Mouse (Mus musculus) liver, embryonic 16.5 days (tissue): ENCODE measurements around the gene Cyb5b. TPM values are rescaled to one million over a fixed set of nuclear protein-coding genes. Genes with fewer than 3 reads are reported as not detected.

Experiments
- ATAC-seq: fragments of 200-750 bp; cut with Nextera tagmentation; 2 replicates; pipeline ENCODE4 v1.8.0; 2017; ENCODE audit warnings: low read depth, mild to moderate bottlenecking, moderate number of reproducible peaks, moderate library complexity
- H3K27ac ChIP-seq: fragments of 300-500 bp; sonication (generic); 2 replicates; pipeline ENCODE4 v1.5.1; 2014; ENCODE audit warnings: mild to moderate bottlenecking, low read length
- H3K27me3 ChIP-seq: fragments of 300-500 bp; sonication (generic); 2 replicates; pipeline ENCODE4 v1.6.1; 2014; ENCODE audit warnings: low read depth, low read length, mixed read lengths; ENCODE audit not compliant: control insufficient read depth, insufficient read depth
- H3K36me3 ChIP-seq: fragments of 300-500 bp; sonication (generic); 2 replicates; pipeline ENCODE4 v1.6.1; 2014; ENCODE audit warnings: mild to moderate bottlenecking; ENCODE audit not compliant: control insufficient read depth, insufficient read depth
- H3K4me1 ChIP-seq: fragments of 300-500 bp; sonication (generic); 2 replicates; pipeline ENCODE4 v1.6.1; 2014; ENCODE audit warnings: low read depth, low read length, mixed read lengths; ENCODE audit not compliant: control insufficient read depth
- H3K4me2 ChIP-seq: fragments of 300-500 bp; sonication (generic); 2 replicates; pipeline ENCODE4 v1.6.1; 2014; ENCODE audit warnings: low read depth, low read length, mixed read lengths
- H3K4me3 ChIP-seq: fragments of 300-500 bp; sonication (generic); 2 replicates; pipeline ENCODE4 v1.5.1; 2014; ENCODE audit warnings: low read depth, mild to moderate bottlenecking, low read length
- H3K9ac ChIP-seq: fragments of 300-500 bp; sonication (generic); 2 replicates; pipeline ENCODE4 v1.6.1; 2014; ENCODE audit warnings: low read depth, low read length
- H3K9me3 ChIP-seq: fragments of 300-500 bp; sonication (generic); replicated peaks from 2 replicates; pipeline ENCODE4 v1.6.1; 2016; ENCODE audit warnings: low read length; ENCODE audit not compliant: control insufficient read depth
- WGBS: fragments of 180-500 bp; shearing (Covaris S2); extraction: QIAGEN DNeasy Blood & Tissue Kit; methylation state at CpG from one replicate; pipeline ENCODE4 v1.1.7; 2014; ENCODE audit not compliant: insufficient replicate concordance; 5-methylcytosine and 5-hydroxymethylcytosine counted together
- polyA plus RNA-seq: library from polyadenylated mRNA; unstranded; fragments of >200 nt; fragmentation: Nextera tagmentation; extraction: Ambion mirVana; gene quantifications from 2 replicates; pipeline ENCODE4 v1.2.1, GENCODE M21; 2015

Gene Cyb5b
- polyA plus RNA-seq, 1 experiment from 2014 or later: 23.0 TPM

DNA sequence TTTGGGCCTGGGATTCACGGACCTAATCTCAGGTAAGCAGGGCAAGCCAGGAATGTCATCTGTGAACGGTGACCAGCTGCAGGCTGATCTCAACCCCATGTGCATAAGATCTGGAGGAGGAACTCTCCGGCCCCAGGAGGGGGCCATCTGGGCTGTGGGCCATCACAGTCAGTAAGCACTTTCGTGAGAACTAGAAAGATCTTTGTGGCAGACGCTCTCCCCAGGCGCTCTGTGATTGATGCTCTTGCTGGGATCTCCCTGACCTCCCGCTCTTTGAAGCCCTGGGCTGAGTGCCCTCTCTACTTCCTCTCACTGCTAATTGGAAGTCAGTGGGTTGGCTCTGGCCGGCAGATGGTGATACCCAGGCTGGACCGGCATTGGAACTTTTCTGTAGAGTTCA is 75.7 kb downstream of the Cyb5b start:
- Histone ChIP-seq H3K4me3 (no peak overlapping the region), H3K4me1 (peaks cover 5% of the 10 kb centered on the region; the same call in 1 of the 2 replicates), H3K27me3 (no peaks in the 10 kb centered on the region), H3K27ac (no peak overlapping the region), H3K4me2 (no peak overlapping the region), H3K36me3 (no peaks in the 10 kb centered on the region), H3K9ac (no peak overlapping the region), H3K9me3 (no peaks in the 10 kb centered on the region)
- 44% methylated on average over 9 of the region's 9 CpGs for WGBS
- ATAC-seq: no peak

DNA sequence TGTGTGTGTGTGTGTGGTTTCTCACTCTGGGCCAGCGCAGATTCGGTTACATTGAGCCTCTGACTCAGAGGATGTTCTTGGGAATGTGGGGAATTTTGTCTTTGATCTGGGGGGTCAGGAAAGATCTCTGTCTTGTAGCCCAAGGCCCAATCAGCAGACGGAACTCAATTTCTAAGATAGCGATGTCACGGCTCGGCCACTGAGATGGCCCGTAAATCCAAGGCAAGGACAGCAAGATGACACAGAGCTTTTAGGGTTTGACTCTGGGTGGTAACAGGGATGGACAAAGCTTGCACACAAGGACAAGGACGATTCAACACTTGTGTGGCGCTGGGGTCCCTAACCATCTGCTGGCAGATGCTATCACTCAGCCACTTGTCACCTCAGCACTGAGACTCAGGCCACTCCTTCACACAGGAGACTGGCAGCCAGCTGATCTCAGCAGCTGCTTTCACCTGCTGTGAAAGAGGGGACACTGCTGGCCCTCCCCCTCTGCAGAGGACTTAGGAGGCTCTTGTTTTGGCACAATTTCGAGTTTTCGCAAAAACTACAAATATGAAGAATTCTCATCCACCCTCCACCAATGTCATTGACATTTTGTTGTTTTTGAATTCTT is 76.7 kb downstream of the Cyb5b start:
- H3K9me3 ChIP-seq: no peaks in the 10 kb centered on the region
- H3K4me2 ChIP-seq: no peak overlapping the region
- peaks cover 2% of the 10 kb centered on the region; the same call in 1 of the 2 replicates for H3K4me1 ChIP-seq
- H3K36me3 ChIP-seq: no peaks in the 10 kb centered on the region
- H3K27ac ChIP-seq: no peak overlapping the region
- H3K9ac ChIP-seq: no peak overlapping the region
- ATAC-seq: no peak
- H3K4me3 ChIP-seq: no peak overlapping the region
- no peaks in the 10 kb centered on the region for H3K27me3 ChIP-seq
- WGBS: 64% methylated on average over 11 of the region's 11 CpGs

DNA sequence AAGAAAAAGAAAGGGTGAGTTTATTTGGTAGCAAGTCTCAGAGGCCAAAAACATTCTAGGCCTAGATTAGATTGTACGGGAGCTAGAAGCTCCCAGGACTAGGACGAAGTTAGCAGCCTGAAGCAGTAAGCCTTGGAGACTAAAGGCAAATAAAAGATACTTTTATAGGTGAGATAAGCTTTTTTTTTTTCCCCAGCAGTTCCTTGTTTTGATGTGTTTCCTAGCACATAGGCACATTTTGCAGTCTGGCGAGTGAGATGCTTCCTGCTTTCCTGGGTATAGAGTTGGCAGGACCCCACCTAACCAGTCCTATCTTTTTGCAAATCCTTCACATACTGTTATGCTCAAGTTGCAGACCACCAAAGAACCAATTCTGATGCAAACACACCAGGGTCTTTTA is 82.8 kb downstream of the Cyb5b start:
- Histone ChIP-seq H3K4me2 (no peak overlapping the region), H3K4me3 (no peak overlapping the region), H3K36me3 (no peaks in the 10 kb centered on the region), H3K9me3 (no peaks in the 10 kb centered on the region), H3K4me1 (no peaks in the 10 kb centered on the region), H3K27ac (no peak overlapping the region), H3K27me3 (no peaks in the 10 kb centered on the region), H3K9ac (no peak overlapping the region)
- 62% methylated on average over 3 of the region's 3 CpGs for WGBS
- no peak for ATAC-seq

DNA sequence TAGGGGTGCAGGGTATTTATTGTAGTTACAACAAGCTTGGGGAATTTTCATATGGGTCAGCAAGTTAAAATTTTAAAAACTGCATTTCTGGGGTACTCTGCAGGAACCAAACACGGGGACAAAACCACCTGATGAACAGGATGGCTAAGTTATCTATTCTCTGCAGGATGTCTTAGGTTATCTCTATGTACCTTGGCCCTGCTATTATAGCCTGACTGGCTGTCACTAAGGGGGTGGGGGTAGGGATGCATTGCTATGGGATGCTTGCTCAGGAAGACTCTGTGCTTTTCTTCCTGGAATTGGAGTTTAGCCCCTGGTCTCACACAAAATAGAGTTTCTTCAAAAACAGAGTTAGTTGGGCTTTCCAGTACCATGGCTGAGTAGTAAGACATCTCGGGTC is 83.3 kb downstream of the Cyb5b start:
- WGBS: 34% methylated on average over 2 of the region's 2 CpGs
- H3K4me3 ChIP-seq: no peak overlapping the region
- ATAC-seq: no peak
- H3K27me3 ChIP-seq: no peaks in the 10 kb centered on the region
- H3K4me2 ChIP-seq: no peak overlapping the region
- no peaks in the 10 kb centered on the region for H3K36me3 ChIP-seq
- no peaks in the 10 kb centered on the region for H3K9me3 ChIP-seq
- no peak overlapping the region for H3K27ac ChIP-seq
- no peaks in the 10 kb centered on the region for H3K4me1 ChIP-seq
- H3K9ac ChIP-seq: no peak overlapping the region

Other genes with a start within 250 kb of the Cyb5b start
- gene Sntb2, start 214.9 kb upstream of the Cyb5b start, polyA plus RNA-seq: 1.0 and 1.3 TPM in 2 replicates
- 20.4 and 20.9 TPM in 2 replicates for gene Vps4a, start 119.4 kb upstream of the Cyb5b start, polyA plus RNA-seq
- gene Pdf, start 102.0 kb upstream of the Cyb5b start, polyA plus RNA-seq: 13.5 and 14.7 TPM in 2 replicates
- gene Cog8, start 94.0 kb upstream of the Cyb5b start, polyA plus RNA-seq: 14.1 and 14.6 TPM in 2 replicates
- gene Nip7, start 93.8 kb upstream of the Cyb5b start, polyA plus RNA-seq: 25.9 and 34.2 TPM in 2 replicates
- gene Tmed6, start 85.0 kb upstream of the Cyb5b start, polyA plus RNA-seq: 3.9 and 4.2 TPM in 2 replicates
- gene Terf2, start 54.1 kb upstream of the Cyb5b start, polyA plus RNA-seq: 5.5 and 6.0 TPM in 2 replicates
- 1.5 TPM in 2 replicates for gene Nfat5, start 142.8 kb downstream of the Cyb5b start, polyA plus RNA-seq